23 mouse cellular contexts compared by ENCODE assay signal in the genomic region with DNA sequence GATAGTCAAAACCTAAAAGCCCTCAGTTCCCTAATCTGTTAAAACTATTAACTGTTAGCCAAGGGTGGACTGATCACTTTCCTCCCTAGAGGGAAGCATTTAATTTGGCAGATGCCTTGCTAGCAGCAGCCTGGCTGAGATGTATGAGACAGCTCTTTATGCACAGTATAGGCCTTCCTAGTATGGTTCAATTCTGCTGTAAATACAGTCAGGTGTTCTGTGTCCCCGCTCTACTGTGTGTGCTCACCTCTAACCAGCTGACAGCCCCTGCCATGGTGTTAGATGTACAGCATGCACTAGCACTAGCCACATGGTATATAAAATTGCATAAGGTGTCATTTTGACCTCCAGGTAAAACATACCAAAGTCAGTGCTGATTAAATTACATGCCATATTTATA.
"Had no signal": no experiment of that assay in that cellular context is flagged by ENCODE, and none has a peak within 500 bp of the region (broad histone marks: within the 10 kb centered on the region; RNA-seq: fewer than 3 reads in every experiment).

No protein-coding gene starts in this region.

- H3K4me1 ChIP-seq: heart, embryonic 10.5 days; intestine, embryonic 15.5 days; limb, embryonic 15.5 days; liver, embryonic 12.5 days had no signal

- H3K9ac ChIP-seq: heart, embryonic 12.5 days; intestine, embryonic 15.5 days; limb, embryonic 13.5 days; limb, embryonic 15.5 days; liver, embryonic 12.5 days had no signal

- ATAC-seq: forebrain, embryonic 16.5 days; inflammation-experienced regulatory T-cells, adult 6 months; intestine, embryonic 15.5 days; intestine, postnatal 0 days; liver, embryonic 12.5 days had no signal

- H3K27me3 ChIP-seq: heart, embryonic 12.5 days; intestine, embryonic 15.5 days; limb, embryonic 13.5 days; limb, embryonic 15.5 days; liver, embryonic 12.5 days had no signal

- H3K27ac ChIP-seq: gastrocnemius, adult 2 months; heart, embryonic 10.5 days; intestine, embryonic 15.5 days; layer of hippocampus, adult 2 months; limb, embryonic 13.5 days; limb, embryonic 15.5 days; liver, embryonic 12.5 days had no signal

- H3K4me2 ChIP-seq: heart, embryonic 12.5 days; intestine, embryonic 15.5 days; limb, embryonic 13.5 days; limb, embryonic 15.5 days; liver, embryonic 12.5 days had no signal

- H3K36me3 ChIP-seq: heart, embryonic 10.5 days; heart, embryonic 12.5 days; intestine, embryonic 15.5 days; limb, embryonic 13.5 days; limb, embryonic 15.5 days; liver, embryonic 12.5 days had no signal

- H3K4me3 ChIP-seq: gastrocnemius, adult 2 months; heart, embryonic 10.5 days; heart, embryonic 12.5 days; intestine, embryonic 15.5 days; layer of hippocampus, adult 2 months; left cerebral cortex, adult 2 months; limb, embryonic 13.5 days; limb, embryonic 15.5 days; liver, embryonic 12.5 days had no signal

- DNase-seq: gastrocnemius, adult 2 months; gastrocnemius, postnatal 10 days; gastrocnemius, postnatal 25 days; heart, adult 18-20 months; heart, postnatal 10 days; heart, postnatal 4 days; kidney, adult 18-20 months; kidney, adult 8-10 months; kidney, postnatal 10 days; kidney, postnatal 25 days; kidney, postnatal 4 days; left cerebral cortex, postnatal 4 days had no signal

- H3K9me3 ChIP-seq: heart, embryonic 10.5 days; heart, embryonic 12.5 days; intestine, embryonic 15.5 days; limb, embryonic 13.5 days; limb, embryonic 15.5 days; liver, embryonic 12.5 days had no signal
